Mouse (Mus musculus) erythroblast, adult 5-6 weeks (primary cell): ENCODE measurements around the gene Plcxd1. TPM values are rescaled to one million over a fixed set of nuclear protein-coding genes. Genes with fewer than 3 reads are reported as not detected.
A peak's percentile ranks its signal among the peaks of the same experiment; 100 is the strongest.
"Not testable (repeated sequence)": the region's sequence is repeated elsewhere in the genome, so short reads cannot be mapped to it uniquely, and the experiment has no call there.

ENCODE experiments used
- ATAC-seq: replicated peaks from 2 replicates; pipeline ENCODE4 v1.8.0; 2016; ENCODE audit warnings: moderate number of reproducible peaks, mild to moderate bottlenecking, moderate TSS enrichment, inconsistent platforms; ENCODE audit not compliant: poor library complexity, low FRiP score, severe bottlenecking
- total RNA-seq, 2 experiments: library from RNA; stranded (forward) in 1 of 2; stranded (reverse) in 1 of 2; fragments of 150-400 nt in 1 of 2; fragments of 200-764, 138-1000 nt in 1 of 2; gene quantifications; 2 replicates each; pipeline versions ENCODE4 v1.2.3 to v1.2.4; 2015 to 2017; ENCODE audit warnings: low replicate concordance in 2 of 2

Gene Plcxd1
- total RNA-seq (2015; ENCODE audit: low replicate concordance): not detected in 2 replicates
- not detected in 2 replicates for total RNA-seq (2017; ENCODE audit: low replicate concordance)

DNA sequence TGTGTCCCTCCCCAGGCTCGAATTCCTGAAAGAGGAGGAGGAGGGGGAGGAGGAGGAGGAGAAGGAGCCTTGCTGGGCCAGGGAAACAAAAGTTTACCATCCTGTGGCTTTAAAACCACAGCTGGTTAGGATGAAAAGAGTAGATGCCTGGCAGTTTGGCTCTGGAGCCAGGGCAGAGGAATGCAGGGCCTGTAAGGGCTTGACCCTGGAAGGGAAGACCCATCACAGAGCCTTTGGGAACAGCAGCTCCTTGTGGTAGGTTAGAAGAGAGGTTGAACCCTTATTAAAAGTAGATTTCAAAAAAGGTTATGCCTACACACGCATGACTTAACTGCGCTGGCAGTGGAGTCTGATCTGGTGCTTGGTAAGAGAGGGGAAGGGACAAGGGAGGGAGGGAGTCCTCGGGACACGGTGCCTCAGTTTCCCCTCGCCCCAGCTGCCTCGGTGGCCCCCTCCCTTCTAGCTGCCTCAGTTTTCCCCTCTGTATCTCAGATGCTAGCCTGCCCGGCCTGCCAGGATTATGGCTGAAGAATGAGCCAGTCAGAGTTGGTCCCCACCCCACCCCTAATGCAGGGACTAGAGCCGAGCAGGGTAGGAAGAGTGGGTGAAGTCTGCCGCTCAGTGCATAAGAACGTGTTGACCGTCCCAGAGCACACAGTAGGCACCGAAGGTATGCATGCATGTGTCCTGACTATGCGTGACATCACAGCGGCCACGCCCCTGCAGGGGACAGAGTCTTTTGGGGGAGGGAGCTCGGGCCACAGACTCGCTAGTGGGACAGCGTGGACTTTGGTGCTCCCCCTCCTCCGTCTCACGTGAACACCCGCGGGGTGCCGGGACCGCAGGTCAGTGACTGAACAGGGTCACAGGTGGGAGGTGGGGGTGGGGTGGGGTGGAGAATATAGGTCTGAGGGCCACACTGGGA is at the start of gene Plcxd1:
Plcxd1 (plus strand) TSS at position 314 of the 925 bp plus-strand sequence.
- no peak for ATAC-seq

DNA sequence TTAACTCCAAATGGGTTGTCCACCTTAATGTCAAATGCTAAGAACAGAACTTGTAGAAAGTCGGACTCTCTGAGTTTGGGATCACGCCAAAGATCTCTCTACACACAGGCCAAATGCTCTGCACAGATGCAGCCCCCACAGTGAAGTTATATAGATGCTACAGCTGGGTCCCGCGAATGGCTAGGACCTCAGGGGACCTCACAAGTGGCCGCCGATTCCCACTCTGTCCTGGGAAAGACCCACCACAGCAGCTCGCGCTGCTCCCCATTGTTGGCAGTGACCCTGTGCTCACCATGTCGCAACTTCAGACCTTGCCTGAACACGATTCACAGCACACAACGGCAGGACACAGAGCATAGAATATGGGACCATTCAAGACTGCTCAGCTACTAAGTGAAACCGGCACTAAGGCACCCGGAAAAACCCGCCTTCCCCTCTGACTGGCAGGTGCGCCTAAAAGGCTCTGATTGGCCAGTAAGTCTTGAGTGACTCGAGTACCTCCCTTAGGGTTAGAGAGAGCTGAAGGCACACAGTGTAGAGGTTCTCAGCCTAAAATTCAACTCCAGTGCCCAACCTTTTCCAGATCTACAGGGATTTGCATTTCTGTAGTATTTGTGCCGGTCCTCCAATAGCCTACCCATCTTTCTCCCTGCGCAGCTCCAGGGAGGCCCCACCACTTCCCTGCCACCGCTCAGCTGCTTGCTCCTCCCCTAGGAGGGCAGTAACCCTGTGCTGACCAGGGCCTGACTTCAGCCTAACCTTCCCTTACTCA is 41.9 kb upstream of the Plcxd1 start:
- ATAC-seq: peak; percentile 99

DNA sequence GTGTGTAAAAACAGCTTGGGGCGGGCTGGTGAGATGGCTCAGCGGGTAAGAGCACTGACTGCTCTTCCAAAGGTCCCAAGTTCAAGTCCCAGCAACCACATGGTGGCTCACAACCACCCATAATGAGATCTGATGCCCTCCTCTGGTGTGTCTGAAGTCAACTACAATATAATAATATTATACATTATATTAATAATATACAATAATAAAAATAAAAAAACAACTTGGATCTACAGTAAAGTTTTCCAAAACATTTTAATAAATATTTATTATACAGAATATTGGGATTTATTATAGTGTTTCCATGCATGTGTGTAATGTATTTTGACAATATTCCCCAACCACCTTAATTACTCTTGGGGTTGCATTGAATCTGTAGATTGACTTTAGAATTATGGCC is 27.4 kb upstream of the Plcxd1 start, which contains the start of gene Gm17655:
Gm17655 (minus strand) TSS at position 101 of the 400 bp plus-strand sequence.
- ATAC-seq: not testable (repeated sequence)

DNA sequence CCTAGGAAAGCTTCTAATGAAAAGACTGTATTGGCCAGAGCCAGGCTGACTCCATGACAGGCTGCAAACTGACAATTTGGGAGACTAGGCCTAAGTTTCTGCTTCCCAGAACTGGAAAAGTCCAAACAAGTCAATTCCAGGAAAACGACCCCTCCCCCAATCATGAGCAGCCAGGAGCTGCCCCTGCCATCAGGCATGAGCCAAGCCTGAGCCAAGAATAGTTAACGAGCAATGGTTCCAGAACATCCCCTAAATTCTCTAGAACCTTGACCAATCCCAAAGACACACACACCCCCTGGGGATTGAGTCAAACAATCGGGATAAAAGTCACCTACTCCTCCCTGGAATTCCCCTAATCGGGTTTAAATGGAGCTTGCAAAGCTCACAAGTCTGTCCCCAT is 16.8 kb upstream of the Plcxd1 start:
- no peak for ATAC-seq

DNA sequence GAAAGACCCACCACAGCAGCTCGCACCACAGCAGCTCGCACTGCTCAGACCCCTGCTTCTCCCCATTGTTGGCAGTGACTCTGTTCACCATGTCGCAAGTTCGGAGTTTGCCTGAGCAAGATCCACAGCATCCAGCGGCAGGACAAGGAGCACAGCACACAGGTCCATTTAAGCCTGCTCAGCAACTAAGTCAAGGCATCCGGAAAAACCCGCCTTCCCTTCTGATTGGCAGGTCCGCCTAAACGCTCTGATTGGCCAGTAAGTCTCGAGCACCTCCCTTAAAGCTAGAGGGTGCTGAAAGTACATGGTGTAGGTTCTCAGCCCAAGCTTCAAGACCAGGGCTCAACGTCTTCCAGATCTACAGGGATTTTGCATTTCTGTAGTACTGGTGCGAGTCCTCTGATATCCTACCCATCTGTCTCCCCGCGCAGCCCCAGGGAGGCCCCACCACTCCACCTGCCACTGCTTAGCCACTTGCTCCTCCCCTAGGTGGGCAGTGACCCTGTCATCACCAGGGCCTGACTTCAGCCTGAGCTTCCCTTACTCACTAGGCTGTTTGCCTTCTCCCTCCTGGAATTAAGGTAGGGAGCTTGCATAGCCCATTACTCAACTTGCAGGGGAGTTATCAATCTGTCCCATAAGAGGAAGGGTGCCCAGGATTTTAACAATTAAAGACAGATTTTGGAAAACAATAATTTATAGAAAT is 13.5 kb upstream of the Plcxd1 start:
- no peak for ATAC-seq

DNA sequence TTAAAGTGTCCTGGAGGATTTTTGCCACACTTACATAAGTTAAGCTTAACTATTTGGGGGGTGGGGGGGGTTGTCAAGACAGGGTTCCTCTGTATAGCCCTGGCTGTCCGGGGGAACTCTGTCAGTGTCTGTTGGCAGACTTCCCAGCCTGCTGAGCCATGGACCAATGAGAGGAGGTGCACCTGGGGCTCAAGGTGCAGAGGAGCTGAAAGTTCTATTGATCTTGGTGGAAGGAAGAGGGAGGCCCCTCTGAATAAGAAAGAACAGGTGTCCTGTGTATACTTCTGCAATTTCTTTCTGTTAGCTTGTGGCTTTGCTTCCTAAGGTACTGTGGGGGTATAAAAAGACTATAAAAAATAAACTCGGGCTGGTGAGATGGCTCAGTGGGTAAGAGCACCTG is 8.2 kb upstream of the Plcxd1 start:
- no peak for ATAC-seq

DNA sequence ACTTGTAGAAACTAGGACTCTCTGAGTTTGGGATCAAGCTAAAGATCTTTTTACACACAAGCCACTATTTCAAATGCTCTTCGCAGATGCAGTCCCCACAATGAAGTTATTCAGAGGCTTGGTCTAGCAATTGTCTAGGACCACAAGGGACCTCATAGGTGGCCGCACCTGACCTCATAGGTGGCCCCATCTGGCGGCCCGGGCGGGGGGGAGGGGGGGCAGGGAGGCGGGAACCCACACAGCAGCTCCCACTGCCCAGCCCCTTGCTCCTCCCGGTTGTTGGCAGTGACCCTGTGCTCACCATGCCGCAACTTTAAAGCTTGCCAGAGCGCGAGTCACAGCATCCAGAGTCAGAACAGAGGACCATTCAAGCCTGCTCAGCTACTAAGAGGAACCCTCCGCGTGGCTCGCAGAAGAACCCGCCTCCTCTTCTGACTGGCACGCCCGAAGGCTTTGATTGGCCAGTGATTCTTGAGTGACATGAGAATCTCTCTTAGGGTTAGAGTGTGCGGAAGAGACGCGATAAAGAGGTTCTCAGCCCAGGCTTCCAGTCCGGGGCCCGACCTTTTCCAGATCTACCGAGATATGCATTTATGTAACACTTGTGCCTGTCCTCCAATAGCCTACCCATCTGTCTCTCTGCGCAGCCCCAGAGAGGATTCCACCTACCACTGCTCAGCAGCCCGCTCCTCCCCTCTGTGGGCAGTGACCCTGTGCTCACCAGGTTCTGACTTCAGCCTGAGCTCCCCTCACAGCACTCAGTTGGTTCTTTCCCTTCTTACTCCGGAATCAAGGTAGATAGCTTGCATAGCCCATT is 5.5 kb upstream of the Plcxd1 start, which contains the start of gene Gm35315:
Gm35315 (minus strand) TSS at position 391 of the 817 bp plus-strand sequence.
- ATAC-seq: peak; percentile 100

DNA sequence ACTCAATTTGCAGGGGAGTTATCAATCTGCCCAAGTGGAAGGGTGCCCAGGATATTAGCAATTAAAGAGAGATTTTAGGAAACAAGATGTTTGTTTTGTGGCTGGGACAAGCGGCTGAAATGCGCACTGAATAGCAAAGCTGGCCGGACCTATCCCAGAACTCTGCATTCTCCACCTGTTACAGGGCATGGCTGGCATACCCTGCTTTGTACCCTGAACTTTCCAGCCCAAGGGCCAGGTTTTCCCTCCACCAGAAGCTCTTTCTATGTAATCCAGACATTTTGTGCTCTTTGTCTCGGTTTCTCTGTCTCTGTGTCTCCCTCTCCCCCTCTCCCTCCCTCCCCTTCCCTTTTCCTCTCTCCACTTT is 4.9 kb upstream of the Plcxd1 start:
- 0 out of 2 replicates have a peak, but pooled peaks have one; percentile 13 for ATAC-seq

DNA sequence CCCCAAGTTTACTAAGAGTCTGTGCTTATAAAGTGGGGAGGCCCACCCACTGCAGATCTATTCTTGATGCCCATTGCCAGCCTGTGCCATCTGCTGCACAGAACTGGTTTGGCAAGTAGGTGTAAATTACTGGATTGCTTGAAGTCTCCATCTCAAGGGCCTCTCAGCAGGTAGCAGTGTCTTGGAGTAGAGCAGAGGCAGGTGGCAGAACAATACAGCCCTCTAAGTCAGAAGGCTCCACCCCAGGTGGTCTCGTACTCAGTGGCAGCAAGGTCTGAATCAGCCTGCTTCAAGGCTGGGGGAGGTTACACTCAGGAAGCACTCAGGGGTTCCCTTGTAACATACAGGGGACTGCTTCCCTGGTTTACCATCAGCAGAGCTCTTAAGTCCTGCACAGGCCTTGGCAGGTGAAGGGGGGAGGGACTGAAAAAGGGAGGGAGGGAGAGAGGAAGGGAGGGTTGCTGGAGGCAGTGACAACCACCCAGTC is 735 bp upstream of the Plcxd1 start:
- no peak for ATAC-seq

DNA sequence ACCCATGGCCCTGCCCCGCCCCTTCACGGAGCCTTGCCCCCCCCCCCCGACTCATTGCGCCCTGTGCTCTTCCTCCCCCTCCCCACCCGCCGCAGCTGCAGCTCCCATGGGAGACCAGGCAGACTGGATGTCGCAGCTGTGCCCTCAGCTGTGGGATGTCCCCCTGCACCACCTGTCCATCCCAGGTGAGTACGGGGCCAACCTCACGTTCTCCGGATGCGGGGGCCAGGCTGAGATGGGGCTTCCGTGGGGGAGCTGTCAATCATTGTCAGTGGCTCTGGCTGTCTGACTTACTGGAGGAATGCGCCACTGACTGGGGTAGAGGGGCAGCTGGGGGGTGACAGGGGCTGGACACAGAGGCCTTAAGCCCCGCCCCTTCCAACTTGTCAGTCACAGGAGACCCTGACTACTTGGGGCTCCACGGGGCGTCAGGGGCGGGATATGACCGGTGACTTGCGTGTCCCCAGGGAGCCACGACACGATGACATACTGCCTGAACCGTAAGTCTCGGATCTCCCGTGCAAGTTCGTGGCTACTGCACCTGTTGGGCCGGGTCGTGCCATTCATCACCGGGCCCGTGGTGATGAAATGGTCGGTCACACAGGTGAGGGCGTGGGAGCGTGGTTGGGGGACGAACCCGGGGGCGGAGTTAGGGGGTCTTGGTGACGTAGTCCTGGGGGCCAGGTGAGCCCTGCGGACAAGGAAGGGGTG is 1.3 kb downstream of the Plcxd1 start:
- no peak for ATAC-seq

DNA sequence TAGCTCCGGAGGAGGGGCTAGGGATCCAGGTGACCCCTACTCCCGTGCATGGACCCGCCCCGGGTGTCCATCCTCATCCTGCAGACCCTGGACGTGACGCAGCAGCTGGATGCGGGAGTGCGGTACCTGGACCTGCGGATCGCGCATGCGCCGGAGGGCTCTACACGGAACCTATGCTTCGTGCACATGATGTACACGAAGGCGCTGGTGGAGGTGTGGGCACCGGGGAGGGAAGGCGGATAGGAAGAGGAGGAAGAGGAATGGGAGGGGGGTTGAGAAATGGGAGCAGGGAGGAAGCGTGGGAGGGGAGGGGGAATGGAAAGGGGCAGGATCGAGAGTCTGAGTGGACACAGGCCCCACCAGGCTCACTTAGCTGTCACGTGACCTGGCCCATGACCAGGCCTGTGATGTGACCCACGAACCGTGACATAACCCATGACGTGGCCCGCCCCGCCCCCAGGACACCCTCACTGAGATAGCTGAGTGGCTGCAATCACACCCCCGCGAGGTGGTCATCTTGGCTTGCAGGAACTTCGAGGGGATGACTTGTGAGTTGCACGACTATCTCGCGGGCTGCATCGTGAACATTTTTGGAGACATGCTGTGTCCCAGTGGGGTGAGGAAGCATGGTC is 2.1 kb downstream of the Plcxd1 start:
- ATAC-seq: no peak

DNA sequence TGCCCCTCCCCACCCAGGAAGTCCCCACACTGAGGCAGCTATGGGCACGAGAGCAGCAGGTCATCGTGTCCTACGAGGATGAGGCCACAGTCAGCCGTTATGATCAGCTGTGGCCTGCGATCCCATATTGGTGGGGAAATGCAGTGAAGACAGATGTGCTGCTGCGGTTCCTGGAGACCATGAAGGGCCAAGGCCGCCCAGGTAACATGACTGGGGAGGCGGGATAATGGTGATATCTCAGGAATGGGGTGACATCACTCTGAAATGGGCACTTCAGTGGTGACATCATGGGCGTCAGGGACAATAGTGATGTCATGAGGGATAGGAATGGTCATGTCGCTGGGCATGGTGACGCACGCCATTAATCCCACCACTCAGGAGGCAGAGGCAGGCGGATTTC is 2.7 kb downstream of the Plcxd1 start:
- ATAC-seq: no peak

DNA sequence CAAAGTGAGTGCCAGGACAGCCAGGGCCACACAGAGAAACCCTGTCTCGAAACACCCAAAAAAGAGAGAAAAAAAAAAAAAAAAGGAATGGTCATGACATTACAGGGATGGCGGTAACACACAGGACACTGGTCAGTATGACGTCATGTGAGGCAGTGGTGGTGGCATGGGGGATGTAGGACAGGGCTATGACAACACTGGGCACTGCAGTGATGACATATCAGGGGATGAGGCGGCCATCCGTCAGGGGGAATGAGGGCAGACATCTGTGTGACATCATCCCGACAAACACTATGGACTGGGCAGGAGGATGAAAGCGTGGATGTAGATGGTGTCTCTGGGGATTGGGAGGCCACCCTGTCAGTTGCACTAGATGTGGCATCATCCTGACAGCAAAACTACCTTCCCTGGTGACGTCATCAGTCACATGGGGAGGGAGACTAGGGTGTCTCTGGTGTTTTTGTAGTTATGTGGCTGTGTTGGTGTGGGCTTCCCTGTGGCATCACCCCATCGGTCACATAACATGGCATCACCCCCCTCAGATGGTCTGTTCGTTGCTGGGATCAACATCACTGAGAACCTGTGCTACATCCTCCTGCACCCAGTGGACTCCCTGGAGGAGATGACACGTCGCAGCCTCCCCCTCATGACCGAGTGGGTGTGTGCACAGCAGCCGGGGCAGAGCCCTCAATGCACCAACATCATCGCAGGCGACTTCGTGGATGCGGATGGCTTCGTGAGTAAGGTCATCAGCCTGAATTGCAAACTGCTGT is 3.3 kb downstream of the Plcxd1 start:
- no peak for ATAC-seq

DNA sequence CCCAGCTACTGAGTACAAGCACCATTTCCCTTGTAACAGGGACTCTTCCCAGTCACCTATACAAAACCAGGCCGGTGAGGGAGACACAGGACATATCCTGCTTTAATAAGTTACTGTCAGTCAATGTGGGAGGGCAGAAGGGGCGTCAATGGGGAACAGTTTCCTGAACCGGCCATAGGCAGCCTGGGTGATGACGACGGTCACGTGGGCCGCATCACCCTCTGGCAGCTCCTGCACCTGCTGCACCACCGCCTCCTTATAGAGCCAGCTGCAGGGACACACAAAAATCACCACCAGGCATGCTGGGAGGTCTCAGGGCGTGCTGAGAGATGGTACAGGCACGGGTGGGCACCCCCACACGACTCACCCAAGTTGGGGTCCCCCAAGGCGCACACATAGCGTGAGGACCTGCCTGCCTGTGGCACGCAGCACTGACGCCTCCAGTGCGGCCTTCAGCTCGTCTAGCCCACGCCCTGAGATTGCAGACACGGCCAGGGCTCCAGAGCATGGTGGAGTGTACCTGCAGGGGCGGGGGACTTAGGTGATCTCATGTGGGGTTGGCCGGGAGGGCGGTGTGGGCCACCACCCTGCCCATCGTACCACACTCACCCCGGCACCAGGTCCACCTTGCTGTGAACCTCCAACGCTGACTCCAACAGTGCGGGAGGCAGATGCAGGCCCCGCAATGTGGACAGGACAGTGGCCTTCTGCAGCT is 4.3 kb downstream of the Plcxd1 start:
- no peak for ATAC-seq

DNA sequence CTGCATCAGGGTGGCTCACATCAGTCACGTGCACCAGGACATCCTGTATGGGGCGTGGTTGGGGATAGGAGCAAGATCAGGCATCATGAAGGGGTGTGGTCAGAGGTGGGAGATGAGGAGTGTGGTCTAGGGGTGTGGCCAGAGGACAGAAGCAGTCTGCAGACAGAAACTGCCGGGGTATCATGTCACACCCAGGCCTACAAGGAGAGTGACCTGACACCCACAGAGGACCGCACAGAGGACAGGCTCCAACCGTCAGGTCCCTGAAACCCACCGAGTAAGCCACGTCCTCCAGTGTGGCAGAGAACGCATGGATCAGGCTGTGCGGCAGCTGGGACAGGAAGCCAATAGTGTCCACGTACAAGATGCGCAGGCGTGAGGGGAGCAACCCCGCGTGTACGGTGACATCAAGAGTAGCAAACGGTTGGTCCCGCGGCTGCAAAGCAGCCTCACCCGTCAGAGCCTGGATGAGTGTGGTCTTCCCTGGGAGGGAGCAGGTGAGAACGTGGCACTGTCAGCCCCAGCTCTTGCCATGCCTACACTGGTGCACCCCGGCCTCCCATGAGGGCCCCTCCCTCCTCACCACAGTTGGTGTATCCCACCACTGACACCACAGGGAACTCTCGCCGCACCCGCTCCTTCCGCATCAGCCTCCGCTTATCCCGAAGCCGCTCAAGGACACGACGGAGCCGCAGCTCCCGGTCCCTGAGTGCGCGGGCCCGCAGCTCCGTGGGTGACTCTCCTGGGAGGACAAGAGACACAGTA is 5.0 kb downstream of the Plcxd1 start:
- ATAC-seq: no peak
